Mouse (Mus musculus): ENCODE results near the gene Cyb5d2.

GRCm38 (mm10) chr11:72782503-72782902 lies 13.4 kb downstream of the Cyb5d2 start:
- TF ChIP-seq MAFK (IDR thresholded peaks at IDR 0.05; ENCODE audit: insufficient read depth, low read depth, low read length) (no peak), CHD2 (IDR thresholded peaks at IDR 0.05; ENCODE audit: low read depth, low read length) (no peak)

All from ES-E14 (cell line).